Mouse (Mus musculus) lung, adult 10 weeks (tissue): ENCODE measurements around the gene Pnck. TPM values are rescaled to one million over a fixed set of nuclear protein-coding genes. Genes with fewer than 3 reads are reported as not detected.

Source experiments
- polyA plus RNA-seq: library from polyadenylated mRNA; stranded (reverse); fragments of 350-450 nt; fragmentation: Illumina TruSeq; extraction: RNeasy Lipid Tissue Mini Kit (QIAGEN cat#74804); gene quantifications from one replicate; pipeline ENCODE4 v1.2.3, GENCODE M21; 2014; ENCODE audit warnings: low read depth, low replicate concordance; ENCODE audit not compliant: insufficient read depth

Pnck gene
- 4.1 TPM for polyA plus RNA-seq

GRCm38 (mm10) chrX:73659575-73660283 lies at the start of gene Pnck:
Gene Pnck (minus strand): TSS chrX:73660117.

GRCm38 (mm10) chrX:73672879-73673618 lies 13.1 kb upstream of the Pnck start, which contains the start of gene Slc6a8:
Gene Slc6a8 (plus strand): TSS chrX:73673150.

GRCm38 (mm10) chrX:73639255-73639675 lies 20.7 kb downstream of the Pnck start, which contains the start of gene Dusp9:
Gene Dusp9 (plus strand): TSS chrX:73639419.

Other genes starting within 250 kb of the Pnck start
- gene Zfp92, start 249.0 kb downstream of the Pnck start, polyA plus RNA-seq: not detected
- gene Trex2, start 224.8 kb downstream of the Pnck start, polyA plus RNA-seq: 0.49 TPM
- gene Haus7, start 201.1 kb downstream of the Pnck start, polyA plus RNA-seq: 17.1 TPM
- gene Bgn, start 176.5 kb downstream of the Pnck start, polyA plus RNA-seq: 361 TPM
- gene Atp2b3, start 157.0 kb downstream of the Pnck start, polyA plus RNA-seq: not detected
- gene Dusp9, start 20.7 kb downstream of the Pnck start, polyA plus RNA-seq: 0.51 TPM
- gene Slc6a8, start 13.0 kb upstream of the Pnck start, polyA plus RNA-seq: 19.4 TPM
- gene Bcap31, start 56.1 kb upstream of the Pnck start, polyA plus RNA-seq: 172 TPM
- 14.5 TPM for gene Abcd1, start 56.5 kb upstream of the Pnck start, polyA plus RNA-seq
- gene Plxnb3, start 97.0 kb upstream of the Pnck start, polyA plus RNA-seq: 0.24 TPM
- 4.3 TPM for gene Srpk3, start 114.3 kb upstream of the Pnck start, polyA plus RNA-seq
- 82.6 TPM for gene Idh3g, start 126.8 kb upstream of the Pnck start, polyA plus RNA-seq
- gene Ssr4, start 126.9 kb upstream of the Pnck start, polyA plus RNA-seq: 161 TPM
- 2.1 TPM for gene Pdzd4, start 164.9 kb upstream of the Pnck start, polyA plus RNA-seq
- not detected for gene Avpr2, start 232.0 kb upstream of the Pnck start, polyA plus RNA-seq
- 1.7 TPM for gene L1cam, start 236.0 kb upstream of the Pnck start, polyA plus RNA-seq